Mouse (Mus musculus) heart, embryonic 10.5 days (tissue): Measurements from ENCODE around the gene Prkar1a. TPM values are rescaled to one million over a fixed set of nuclear protein-coding genes. Genes with fewer than 3 reads are reported as not detected.
"Not testable (repeated sequence)": the region's sequence is repeated elsewhere in the genome, so short reads cannot be mapped to it uniquely, and the experiment has no call there.

ENCODE experiments used
- DNase-seq: peaks from one replicate; pipeline ENCODE4 v3.0.0-alpha.2; 2017; ENCODE audit warnings: low spot score
- H3K27ac ChIP-seq: fragments of 300-500 bp; sonication (generic); 2 replicates; pipeline ENCODE4 v1.5.1; 2016; ENCODE audit warnings: mild to moderate bottlenecking
- H3K27me3 ChIP-seq: fragments of 300-500 bp; sonication (generic); 2 replicates; pipeline ENCODE4 v1.6.1; 2016; ENCODE audit warnings: mild to moderate bottlenecking; ENCODE audit not compliant: poor library complexity, insufficient read depth, severe bottlenecking
- H3K36me3 ChIP-seq: fragments of 300-500 bp; sonication (generic); 2 replicates; pipeline ENCODE4 v1.6.1; 2016; ENCODE audit warnings: mild to moderate bottlenecking, moderate library complexity
- H3K4me1 ChIP-seq: fragments of 300-500 bp; sonication (generic); 2 replicates; pipeline ENCODE4 v1.6.1; 2016; ENCODE audit warnings: mild to moderate bottlenecking
- H3K4me3 ChIP-seq: fragments of 300-500 bp; sonication (generic); 2 replicates; pipeline ENCODE4 v1.5.1; 2016; ENCODE audit warnings: mild to moderate bottlenecking, moderate library complexity
- H3K9me3 ChIP-seq: fragments of 300-500 bp; sonication (generic); 2 replicates; pipeline ENCODE4 v1.6.1; 2016; ENCODE audit warnings: mild to moderate bottlenecking, moderate library complexity
- WGBS: fragments of 180-500 bp; shearing (Covaris S2); methylation state at CpG from one replicate; pipeline ENCODE4 v1.1.7; 2016; 5-methylcytosine and 5-hydroxymethylcytosine counted together
- polyA plus RNA-seq: library from polyadenylated mRNA; unstranded; fragments of >200 nt; fragmentation: Nextera tagmentation; extraction: Ambion mirVana; gene quantifications from 2 replicates; pipeline ENCODE4 v1.2.1, GENCODE M21; 2016

Prkar1a gene
- polyA plus RNA-seq: 365 and 443 TPM in 2 replicates

DNA sequence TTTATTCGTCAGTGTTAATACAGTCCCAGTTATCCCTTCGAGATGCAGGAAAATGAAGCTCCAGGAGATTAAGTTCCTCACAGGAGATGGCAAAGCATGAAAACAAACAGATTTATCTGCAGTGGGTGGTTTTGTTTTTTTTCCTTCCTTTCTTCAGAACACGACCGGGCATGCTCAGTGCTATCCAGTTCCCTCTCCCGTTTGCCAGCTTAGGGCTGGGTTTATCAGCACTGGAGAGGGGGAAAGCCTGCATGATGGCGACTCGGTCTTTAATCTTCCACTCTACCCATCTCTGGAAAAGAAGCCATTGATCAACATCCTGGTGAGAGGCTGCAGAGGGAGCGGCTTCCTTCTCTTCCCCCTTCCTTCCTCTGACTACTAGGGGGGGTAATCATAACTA is at the start of gene Prkar1a:
TSS of gene Prkar1a (plus strand) at position 200 of the 400 bp plus-strand sequence.
- Histone ChIP-seq H3K4me3 (peak within 1 kb of the TSS; percentile 98), H3K27me3 (no peaks in the 10 kb centered on the region), H3K9me3 (no peaks in the 10 kb centered on the region), H3K36me3 (peaks cover 9% of the 10 kb centered on the region), H3K4me1 (peaks cover 35% of the 10 kb centered on the region), H3K27ac (peak within 1 kb of the TSS; percentile 100)
- 14% methylated on average over 8 of the region's 8 CpGs for WGBS
- DNase-seq: no peak

- Histone ChIP-seq H3K4me1 (peaks cover 36% of the 10 kb centered on the region), H3K27ac (no peak overlapping the region), H3K36me3 (peaks cover 17% of the 10 kb centered on the region), H3K9me3 (no peaks in the 10 kb centered on the region), H3K27me3 (no peaks in the 10 kb centered on the region), H3K4me3 (no peak overlapping the region)
- WGBS: 80% methylated on average over 6 of the region's 6 CpGs
- no peak for DNase-seq
Measured at GRCm38 (mm10) chr11:109607600-109607999, 41.6 kb upstream of the Prkar1a start.

DNA sequence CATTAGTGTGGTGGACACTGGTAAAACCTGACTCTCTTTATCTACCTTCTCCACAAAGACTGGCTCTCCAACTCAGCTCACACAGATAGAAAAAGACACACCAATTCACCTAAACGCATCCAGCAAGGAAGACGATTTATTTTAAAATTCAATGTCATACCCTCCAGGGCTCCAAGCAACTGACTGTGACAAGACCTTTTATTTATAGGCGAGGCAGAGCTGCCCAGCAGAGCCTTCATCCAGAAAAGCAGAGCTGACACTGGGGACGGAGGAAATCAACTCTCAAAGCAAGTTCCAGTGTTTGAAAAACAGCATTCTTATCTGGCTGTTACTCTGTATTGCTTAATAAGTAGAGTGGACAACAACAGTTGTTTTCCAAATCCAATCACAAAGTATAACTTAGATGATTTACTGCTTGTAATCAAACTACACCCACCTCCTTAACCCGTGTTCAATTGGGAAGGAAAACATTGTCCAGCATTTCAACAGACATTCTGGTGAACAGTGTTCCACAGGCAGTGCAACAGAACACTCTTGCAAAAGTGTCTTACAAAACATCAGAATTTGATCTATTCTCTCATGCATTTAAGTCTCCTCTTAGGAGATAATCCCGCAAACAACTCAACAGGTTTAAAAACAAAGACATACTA is 40.1 kb upstream of the Prkar1a start:
- no peak for DNase-seq
- Histone ChIP-seq H3K27ac (no peak overlapping the region), H3K9me3 (no peaks in the 10 kb centered on the region), H3K27me3 (no peaks in the 10 kb centered on the region), H3K4me3 (no peak overlapping the region), H3K36me3 (peaks cover 3% of the 10 kb centered on the region; the same call in 1 of the 2 replicates), H3K4me1 (peaks cover 36% of the 10 kb centered on the region)
- 66% methylated on average over 6 of the region's 6 CpGs for WGBS

GRCm38 (mm10) chr11:109610046-109610794 is 39.0 kb upstream of the Prkar1a start:
- 18% methylated on average over 9 of the region's 9 CpGs for WGBS
- Histone ChIP-seq H3K4me3 (peak overlapping the region; percentile 84), H3K9me3 (no peaks in the 10 kb centered on the region), H3K4me1 (peaks cover 36% of the 10 kb centered on the region), H3K36me3 (no peaks in the 10 kb centered on the region), H3K27ac (peak overlapping the region; percentile 94), H3K27me3 (no peaks in the 10 kb centered on the region)
- DNase-seq: no peak

- H3K27ac ChIP-seq: peak overlapping the region; percentile 94
- H3K27me3 ChIP-seq: no peaks in the 10 kb centered on the region
- peaks cover 35% of the 10 kb centered on the region for H3K4me1 ChIP-seq
- DNase-seq: no peak
- peak overlapping the region; percentile 84 for H3K4me3 ChIP-seq
- H3K9me3 ChIP-seq: no peaks in the 10 kb centered on the region
- WGBS: 0% methylated on average over 26 of the region's 26 CpGs
- H3K36me3 ChIP-seq: no peaks in the 10 kb centered on the region
Measured at GRCm38 (mm10) chr11:109610795-109611302, 38.4 kb upstream of the Prkar1a start.

GRCm38 (mm10) chr11:109611303-109612149 is 37.7 kb upstream of the Prkar1a start, which contains the start of gene Wipi1:
TSS of gene Wipi1 (minus strand) at chr11:109611967.
- under 1% methylated on average over 58 of the region's 58 CpGs for WGBS
- DNase-seq: peak; percentile 100
- no peaks in the 10 kb centered on the region for H3K27me3 ChIP-seq

GRCm38 (mm10) chr11:109612871-109613529 is 36.2 kb upstream of the Prkar1a start:
- no peak for DNase-seq
- H3K27me3 ChIP-seq: no peaks in the 10 kb centered on the region
- H3K9me3 ChIP-seq: no peaks in the 10 kb centered on the region
- H3K27ac ChIP-seq: no peak overlapping the region
- H3K4me3 ChIP-seq: no peak overlapping the region
- WGBS: 53% methylated on average over 7 of the region's 7 CpGs
- H3K4me1 ChIP-seq: peaks cover 41% of the 10 kb centered on the region
- no peaks in the 10 kb centered on the region for H3K36me3 ChIP-seq

More at GRCm38 (mm10) chr11:109611303-109612149, 37.7 kb upstream of the Prkar1a start, which contains the start of gene Wipi1:
- H3K4me1 ChIP-seq: peaks cover 34% of the 10 kb centered on the region
- H3K4me3 ChIP-seq: peak within 1 kb of the TSS; percentile 84
- peak within 1 kb of the TSS; percentile 94 for H3K27ac ChIP-seq
- no peaks in the 10 kb centered on the region for H3K36me3 ChIP-seq
- H3K9me3 ChIP-seq: no peaks in the 10 kb centered on the region

DNA sequence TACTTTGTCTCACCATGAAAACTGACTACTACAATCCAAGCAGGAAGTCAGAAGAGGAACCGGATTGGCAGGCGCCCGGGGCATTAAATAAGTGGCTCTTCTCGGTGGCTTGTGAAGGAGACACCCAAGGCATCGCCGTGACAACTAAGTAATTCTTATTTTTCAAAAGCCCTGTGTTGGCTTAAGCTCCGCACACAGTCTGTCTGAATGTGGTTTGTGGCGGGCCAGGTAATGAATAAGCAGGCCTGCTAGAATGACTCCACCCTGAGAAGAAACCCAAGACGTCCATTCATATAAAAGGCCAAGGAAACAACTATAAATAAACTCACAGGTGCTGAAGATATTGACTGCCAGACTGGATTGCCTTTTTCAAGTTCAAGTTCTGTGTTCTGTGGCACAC is 33.9 kb upstream of the Prkar1a start:
- 78% methylated on average over 9 of the region's 9 CpGs for WGBS
- H3K36me3 ChIP-seq: no peaks in the 10 kb centered on the region
- no peak overlapping the region for H3K4me3 ChIP-seq
- H3K27me3 ChIP-seq: no peaks in the 10 kb centered on the region
- H3K9me3 ChIP-seq: no peaks in the 10 kb centered on the region
- DNase-seq: no peak
- no peak overlapping the region for H3K27ac ChIP-seq
- peaks cover 27% of the 10 kb centered on the region for H3K4me1 ChIP-seq

- Histone ChIP-seq H3K27me3 (no peaks in the 10 kb centered on the region), H3K9me3 (no peaks in the 10 kb centered on the region), H3K36me3 (no peaks in the 10 kb centered on the region), H3K4me1 (peaks cover 25% of the 10 kb centered on the region; the same call in 1 of the 2 replicates), H3K27ac (no peak overlapping the region; the same call in 1 of the 2 replicates), H3K4me3 (no peak overlapping the region)
- WGBS: 64% methylated on average over 4 of the region's 4 CpGs
- no peak for DNase-seq
Measured at GRCm38 (mm10) chr11:109616352-109616751, 32.9 kb upstream of the Prkar1a start.

- Histone ChIP-seq H3K36me3 (no peaks in the 10 kb centered on the region), H3K9me3 (no peaks in the 10 kb centered on the region), H3K27ac (peak overlapping the region; percentile 44; the same call in 1 of the 2 replicates), H3K4me1 (peaks cover 25% of the 10 kb centered on the region), H3K4me3 (no peak overlapping the region), H3K27me3 (no peaks in the 10 kb centered on the region)
- WGBS: 62% methylated on average over 4 of the region's 4 CpGs
- no peak for DNase-seq
Measured at GRCm38 (mm10) chr11:109616766-109617165, 32.4 kb upstream of the Prkar1a start.

GRCm38 (mm10) chr11:109619055-109619454 is 30.1 kb upstream of the Prkar1a start:
- H3K36me3 ChIP-seq, H3K27me3 ChIP-seq, DNase-seq, H3K27ac ChIP-seq, H3K9me3 ChIP-seq, H3K4me3 ChIP-seq: not testable (repeated sequence)
- peaks cover 40% of the 10 kb centered on the region for H3K4me1 ChIP-seq
- 31% methylated on average over 8 of the region's 8 CpGs for WGBS

GRCm38 (mm10) chr11:109620356-109620755 is 28.8 kb upstream of the Prkar1a start:
- Histone ChIP-seq H3K36me3 (no peaks in the 10 kb centered on the region), H3K4me3 (no peak overlapping the region), H3K27ac (no peak overlapping the region), H3K4me1 (peaks cover 40% of the 10 kb centered on the region), H3K27me3 (no peaks in the 10 kb centered on the region), H3K9me3 (0 out of 2 replicates have a peak, but pooled peaks cover 3% of the 10 kb centered on the region)
- DNase-seq: no peak
- 74% methylated on average over 6 of the region's 6 CpGs for WGBS
